Mouse (Mus musculus): ENCODE data around the gene Rftn1. TPM values are rescaled to one million over a fixed set of nuclear protein-coding genes. Genes with fewer than 3 reads are reported as not detected.

The Rftn1 gene
- total and polyA plus RNA-seq, 3 experiments: 41.5 to 50.5 (median 49.4) TPM

GRCm38 (mm10) chr17:50014708-50015107, 175.8 kb downstream of the Rftn1 start:
- no peaks in the 10 kb centered on the region for H3K27me3 ChIP-seq (ENCODE audit: control insufficient read depth, insufficient read depth, low read length)
- no peak overlapping the region for H3K4me3 ChIP-seq
- no peak for DNase-seq
- intact Hi-C loops (cut with DNase I): no loop called here
- WGBS: 82% methylated on average over 9 of the region's 9 CpGs
- H3K4me1 ChIP-seq (ENCODE audit: control insufficient read depth, insufficient read depth, low read length): peaks cover 4% of the 10 kb centered on the region; the same call in 1 of the 2 replicates
- H3K9ac ChIP-seq (ENCODE audit: low read depth, low read length): no peak overlapping the region
- TF ChIP-seq POLR2A (IDR thresholded peaks at IDR 0.05; ENCODE audit: insufficient read depth, low read depth, low read length) (no peak), CTCF (IDR thresholded peaks at IDR 0.05) (no peak), EP300 (IDR thresholded peaks at IDR 0.05; ENCODE audit: insufficient read depth, low read depth, low read length) (no peak)
- H3K79me2 ChIP-seq (replicated peaks; ENCODE audit: control insufficient read depth, insufficient read depth, low read length): no peaks in the 10 kb centered on the region
- peak overlapping the region; percentile 12 for H3K27ac ChIP-seq
- no peaks in the 10 kb centered on the region for H3K36me3 ChIP-seq (ENCODE audit: control insufficient read depth, insufficient read depth, low read length)

GRCm38 (mm10) chr17:50013848-50014247, 176.6 kb downstream of the Rftn1 start:
- Histone ChIP-seq H3K4me3 (no peak overlapping the region), H3K36me3 (ENCODE audit: control insufficient read depth, insufficient read depth, low read length) (no peaks in the 10 kb centered on the region), H3K4me1 (ENCODE audit: control insufficient read depth, insufficient read depth, low read length) (peaks cover 4% of the 10 kb centered on the region; the same call in 1 of the 2 replicates), H3K27ac (peak overlapping the region; percentile 12), H3K9ac (ENCODE audit: low read depth, low read length) (no peak overlapping the region), H3K27me3 (ENCODE audit: control insufficient read depth, insufficient read depth, low read length) (no peaks in the 10 kb centered on the region), H3K79me2 (replicated peaks; ENCODE audit: control insufficient read depth, insufficient read depth, low read length) (no peaks in the 10 kb centered on the region)
- intact Hi-C loops (cut with DNase I): no loop called here
- WGBS: 69% methylated on average over 2 of the region's 2 CpGs
- no peak for DNase-seq
- TF ChIP-seq POLR2A (IDR thresholded peaks at IDR 0.05; ENCODE audit: insufficient read depth, low read depth, low read length): no peak
- no peak for TF ChIP-seq EP300 (IDR thresholded peaks at IDR 0.05; ENCODE audit: insufficient read depth, low read depth, low read length)
- TF ChIP-seq CTCF (IDR thresholded peaks at IDR 0.05): no peak

- TF ChIP-seq CTCF (IDR thresholded peaks at IDR 0.05) (no peak), EP300 (IDR thresholded peaks at IDR 0.05; ENCODE audit: insufficient read depth, low read depth, low read length) (no peak), POLR2A (IDR thresholded peaks at IDR 0.05; ENCODE audit: insufficient read depth, low read depth, low read length) (no peak)
- H3K79me2 ChIP-seq (replicated peaks; ENCODE audit: control insufficient read depth, insufficient read depth, low read length): no peaks in the 10 kb centered on the region
- H3K9ac ChIP-seq (ENCODE audit: low read depth, low read length): no peak overlapping the region
- DNase-seq: no peak
- 43% methylated on average over 4 of the region's 4 CpGs for WGBS
- no peaks in the 10 kb centered on the region for H3K27me3 ChIP-seq (ENCODE audit: control insufficient read depth, insufficient read depth, low read length)
- H3K27ac ChIP-seq: no peak overlapping the region
- intact Hi-C loops (cut with DNase I): no loop called here
- no peak overlapping the region for H3K4me3 ChIP-seq
- H3K36me3 ChIP-seq (ENCODE audit: control insufficient read depth, insufficient read depth, low read length): no peaks in the 10 kb centered on the region
- peaks cover 4% of the 10 kb centered on the region; the same call in 1 of the 2 replicates for H3K4me1 ChIP-seq (ENCODE audit: control insufficient read depth, insufficient read depth, low read length)
Measured at GRCm38 (mm10) chr17:50010096-50010495, 180.4 kb downstream of the Rftn1 start.

- intact Hi-C loops (cut with DNase I): no loop called here
- H3K4me3 ChIP-seq: no peak overlapping the region
- no peaks in the 10 kb centered on the region for H3K79me2 ChIP-seq (replicated peaks; ENCODE audit: control insufficient read depth, insufficient read depth, low read length)
- DNase-seq: peak in 1 of 2 experiments; percentile 30
- peaks cover 7% of the 10 kb centered on the region; the same call in 1 of the 2 replicates for H3K4me1 ChIP-seq (ENCODE audit: control insufficient read depth, insufficient read depth, low read length)
- peaks cover 7% of the 10 kb centered on the region; the same call in 1 of the 2 replicates for H3K36me3 ChIP-seq (ENCODE audit: control insufficient read depth, insufficient read depth, low read length)
- no peak overlapping the region for H3K9ac ChIP-seq (ENCODE audit: low read depth, low read length)
- H3K27me3 ChIP-seq (ENCODE audit: control insufficient read depth, insufficient read depth, low read length): no peaks in the 10 kb centered on the region
- WGBS: 46% methylated on average over 9 of the region's 9 CpGs
- no peak overlapping the region for H3K27ac ChIP-seq
- TF ChIP-seq CTCF (IDR thresholded peaks at IDR 0.05) (no peak), EP300 (IDR thresholded peaks at IDR 0.05; ENCODE audit: insufficient read depth, low read depth, low read length) (no peak), POLR2A (IDR thresholded peaks at IDR 0.05; ENCODE audit: insufficient read depth, low read depth, low read length) (no peak)
Measured at GRCm38 (mm10) chr17:50006721-50007351, 183.6 kb downstream of the Rftn1 start.

- Histone ChIP-seq H3K4me1 (ENCODE audit: control insufficient read depth, insufficient read depth, low read length) (peaks cover 7% of the 10 kb centered on the region; the same call in 1 of the 2 replicates), H3K27me3 (ENCODE audit: control insufficient read depth, insufficient read depth, low read length) (no peaks in the 10 kb centered on the region), H3K9ac (ENCODE audit: low read depth, low read length) (no peak overlapping the region), H3K27ac (no peak overlapping the region), H3K79me2 (replicated peaks; ENCODE audit: control insufficient read depth, insufficient read depth, low read length) (no peaks in the 10 kb centered on the region), H3K4me3 (no peak overlapping the region), H3K36me3 (ENCODE audit: control insufficient read depth, insufficient read depth, low read length) (peaks cover 7% of the 10 kb centered on the region; the same call in 1 of the 2 replicates)
- 81% methylated on average over 7 of the region's 7 CpGs for WGBS
- intact Hi-C loops (cut with DNase I): no loop called here
- DNase-seq: no peak
- no peak for TF ChIP-seq EP300 (IDR thresholded peaks at IDR 0.05; ENCODE audit: insufficient read depth, low read depth, low read length)
- TF ChIP-seq POLR2A (IDR thresholded peaks at IDR 0.05; ENCODE audit: insufficient read depth, low read depth, low read length): no peak
- no peak for TF ChIP-seq CTCF (IDR thresholded peaks at IDR 0.05)
Measured at GRCm38 (mm10) chr17:50006338-50006720, 184.1 kb downstream of the Rftn1 start.

- no peaks in the 10 kb centered on the region for H3K27me3 ChIP-seq (ENCODE audit: control insufficient read depth, insufficient read depth, low read length)
- intact Hi-C loops (cut with DNase I): no loop called here
- H3K4me3 ChIP-seq: no peak overlapping the region
- no peak overlapping the region; the same call in 1 of the 2 replicates for H3K27ac ChIP-seq
- H3K79me2 ChIP-seq (replicated peaks; ENCODE audit: control insufficient read depth, insufficient read depth, low read length): no peaks in the 10 kb centered on the region
- H3K9ac ChIP-seq (ENCODE audit: low read depth, low read length): no peak overlapping the region
- WGBS: 80% methylated on average over 4 of the region's 4 CpGs
- TF ChIP-seq POLR2A (IDR thresholded peaks at IDR 0.05; ENCODE audit: insufficient read depth, low read depth, low read length) (no peak), EP300 (IDR thresholded peaks at IDR 0.05; ENCODE audit: insufficient read depth, low read depth, low read length) (no peak), CTCF (IDR thresholded peaks at IDR 0.05) (no peak)
- peaks cover 7% of the 10 kb centered on the region; the same call in 1 of the 2 replicates for H3K4me1 ChIP-seq (ENCODE audit: control insufficient read depth, insufficient read depth, low read length)
- H3K36me3 ChIP-seq (ENCODE audit: control insufficient read depth, insufficient read depth, low read length): peaks cover 7% of the 10 kb centered on the region; the same call in 1 of the 2 replicates
- DNase-seq: no peak
Measured at GRCm38 (mm10) chr17:50003156-50003555, 187.3 kb downstream of the Rftn1 start.
